Mouse (Mus musculus) neural tube, embryonic 15.5 days (tissue): Measurements from ENCODE around the gene Fgfrl1. TPM values are rescaled to one million over a fixed set of nuclear protein-coding genes. Genes with fewer than 3 reads are reported as not detected.

Experiments used
- ATAC-seq: fragments of 200-750 bp; cut with Nextera tagmentation; 2 replicates; pipeline ENCODE4 v1.8.0; 2017; ENCODE audit warnings: mild to moderate bottlenecking, moderate TSS enrichment, moderate library complexity; ENCODE audit not compliant: low FRiP score
- H3K27ac ChIP-seq: fragments of 300-500 bp; sonication (generic); replicated peaks from 2 replicates; pipeline ENCODE4 v1.5.1; 2015; ENCODE audit warnings: mild to moderate bottlenecking, inconsistent platforms
- H3K27me3 ChIP-seq: fragments of 300-500 bp; sonication (generic); replicated peaks from 2 replicates; pipeline ENCODE4 v1.6.1; 2015; ENCODE audit warnings: inconsistent platforms
- H3K36me3 ChIP-seq: fragments of 300-500 bp; sonication (generic); 2 replicates; pipeline ENCODE4 v1.6.1; 2015; ENCODE audit warnings: inconsistent platforms
- H3K4me1 ChIP-seq: fragments of 300-500 bp; sonication (generic); 2 replicates; pipeline ENCODE4 v1.6.1; 2015; ENCODE audit warnings: inconsistent platforms
- H3K4me2 ChIP-seq: fragments of 300-500 bp; sonication (generic); 2 replicates; pipeline ENCODE4 v1.6.1; 2015; ENCODE audit warnings: inconsistent platforms, mild to moderate bottlenecking, moderate library complexity
- H3K4me3 ChIP-seq: fragments of 300-500 bp; sonication (generic); replicated peaks from 2 replicates; pipeline ENCODE4 v1.5.1; 2015; ENCODE audit warnings: mild to moderate bottlenecking, inconsistent platforms
- H3K9ac ChIP-seq: fragments of 300-500 bp; sonication (generic); replicated peaks from 2 replicates; pipeline ENCODE4 v1.6.1; 2015; ENCODE audit warnings: mild to moderate bottlenecking, inconsistent platforms
- H3K9me3 ChIP-seq: fragments of 300-500 bp; sonication (generic); replicated peaks from 2 replicates; pipeline ENCODE4 v1.6.1; 2016; ENCODE audit warnings: inconsistent platforms
- WGBS: fragments of 180-500 bp; shearing (Covaris S2); methylation state at CpG from one replicate; pipeline ENCODE4 v1.1.7; 2015; ENCODE audit warnings: mixed read lengths; 5-methylcytosine and 5-hydroxymethylcytosine counted together
- polyA plus RNA-seq: library from polyadenylated mRNA; unstranded; fragments of >200 nt; fragmentation: Nextera tagmentation; extraction: Ambion mirVana; gene quantifications from 2 replicates; pipeline ENCODE4 v1.2.1, GENCODE M21; 2015

The Fgfrl1 gene
- polyA plus RNA-seq, 1 experiment from 2014 or later = 7.8 TPM

GRCm38 (mm10) chr5:108668977-108669936 lies 22.9 kb upstream of the Fgfrl1 start, which contains the start of gene Dgkq:
TSS of gene Dgkq (minus strand) at chr5:108669672.
- Histone ChIP-seq H3K9ac (peak within 1 kb of the TSS; percentile 53), H3K4me2 (peak within 1 kb of the TSS; percentile 71), H3K27me3 (no peaks in the 10 kb centered on the region), H3K36me3 (peaks cover 21% of the 10 kb centered on the region; the same call in 1 of the 2 replicates), H3K9me3 (no peaks in the 10 kb centered on the region), H3K27ac (peak within 1 kb of the TSS; percentile 87), H3K4me1 (peaks cover 25% of the 10 kb centered on the region), H3K4me3 (peak within 1 kb of the TSS; percentile 53)
- peak; percentile 83 for ATAC-seq
- 4% methylated on average over 43 of the region's 43 CpGs for WGBS

GRCm38 (mm10) chr5:108669986-108670385 lies 22.2 kb upstream of the Fgfrl1 start:
- Histone ChIP-seq H3K9ac (no peak overlapping the region), H3K27ac (peak overlapping the region; percentile 87; the same call in 1 of the 2 replicates), H3K27me3 (no peaks in the 10 kb centered on the region), H3K4me3 (no peak overlapping the region), H3K4me2 (peak overlapping the region; percentile 71), H3K9me3 (no peaks in the 10 kb centered on the region), H3K4me1 (peaks cover 25% of the 10 kb centered on the region), H3K36me3 (peaks cover 21% of the 10 kb centered on the region; the same call in 1 of the 2 replicates)
- 77% methylated on average over 9 of the region's 9 CpGs for WGBS
- no peak for ATAC-seq

DNA sequence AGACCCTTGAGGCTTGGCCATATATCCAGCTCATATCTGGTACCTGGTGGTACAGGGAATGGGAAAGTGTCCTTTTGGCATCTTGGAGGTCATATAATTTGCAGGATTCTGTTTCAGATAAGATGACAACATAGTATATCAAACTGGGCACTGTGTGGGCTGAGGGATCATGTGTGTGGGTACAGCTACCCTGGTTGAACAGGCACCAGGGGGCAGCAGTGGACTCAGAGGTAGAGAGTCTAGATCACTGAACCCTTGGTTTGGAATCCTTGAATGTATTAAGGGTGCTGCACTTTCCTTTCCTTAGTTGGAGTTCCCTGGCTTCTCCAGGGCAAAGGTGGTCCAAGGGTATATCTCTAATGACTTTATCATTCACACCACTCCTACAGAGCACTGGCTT lies 21.4 kb upstream of the Fgfrl1 start:
- Histone ChIP-seq H3K9me3 (no peaks in the 10 kb centered on the region), H3K27me3 (no peaks in the 10 kb centered on the region), H3K27ac (no peak overlapping the region), H3K36me3 (peaks cover 21% of the 10 kb centered on the region; the same call in 1 of the 2 replicates), H3K4me1 (peaks cover 25% of the 10 kb centered on the region), H3K4me2 (no peak overlapping the region), H3K9ac (no peak overlapping the region), H3K4me3 (no peak overlapping the region)
- ATAC-seq = no peak

DNA sequence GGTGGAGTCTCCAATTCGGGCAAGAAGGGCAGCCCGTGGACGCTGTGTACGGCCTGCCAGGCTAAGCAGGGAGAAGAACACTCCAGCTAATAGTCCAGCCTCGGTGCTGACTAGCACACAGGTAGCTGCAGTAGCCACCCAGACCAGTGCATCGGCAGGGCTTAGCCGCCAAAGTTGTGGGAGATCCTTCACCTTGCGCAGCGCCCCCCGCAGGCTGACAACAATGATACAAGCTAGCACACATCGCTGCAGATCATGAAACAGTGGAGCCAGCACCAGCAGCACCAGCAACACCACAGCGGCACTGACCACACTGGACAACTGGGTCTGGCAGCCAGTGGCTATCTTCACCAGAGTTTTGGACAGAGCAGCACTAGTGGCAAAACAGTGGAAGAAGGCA lies 20.4 kb upstream of the Fgfrl1 start:
- Histone ChIP-seq H3K4me2 (no peak overlapping the region), H3K36me3 (peaks cover 21% of the 10 kb centered on the region; the same call in 1 of the 2 replicates), H3K27ac (no peak overlapping the region), H3K4me3 (no peak overlapping the region), H3K9me3 (no peaks in the 10 kb centered on the region), H3K9ac (no peak overlapping the region), H3K27me3 (no peaks in the 10 kb centered on the region), H3K4me1 (peaks cover 27% of the 10 kb centered on the region)
- 96% methylated on average over 12 of the region's 12 CpGs for WGBS
- ATAC-seq = no peak

GRCm38 (mm10) chr5:108674624-108675023 lies 17.6 kb upstream of the Fgfrl1 start:
- 86% methylated on average over 2 of the region's 2 CpGs for WGBS
- Histone ChIP-seq H3K9ac (no peak overlapping the region), H3K36me3 (peaks cover 21% of the 10 kb centered on the region; the same call in 1 of the 2 replicates), H3K4me1 (peaks cover 26% of the 10 kb centered on the region), H3K9me3 (no peaks in the 10 kb centered on the region), H3K27me3 (no peaks in the 10 kb centered on the region), H3K27ac (no peak overlapping the region), H3K4me2 (no peak overlapping the region), H3K4me3 (no peak overlapping the region)
- ATAC-seq = no peak

DNA sequence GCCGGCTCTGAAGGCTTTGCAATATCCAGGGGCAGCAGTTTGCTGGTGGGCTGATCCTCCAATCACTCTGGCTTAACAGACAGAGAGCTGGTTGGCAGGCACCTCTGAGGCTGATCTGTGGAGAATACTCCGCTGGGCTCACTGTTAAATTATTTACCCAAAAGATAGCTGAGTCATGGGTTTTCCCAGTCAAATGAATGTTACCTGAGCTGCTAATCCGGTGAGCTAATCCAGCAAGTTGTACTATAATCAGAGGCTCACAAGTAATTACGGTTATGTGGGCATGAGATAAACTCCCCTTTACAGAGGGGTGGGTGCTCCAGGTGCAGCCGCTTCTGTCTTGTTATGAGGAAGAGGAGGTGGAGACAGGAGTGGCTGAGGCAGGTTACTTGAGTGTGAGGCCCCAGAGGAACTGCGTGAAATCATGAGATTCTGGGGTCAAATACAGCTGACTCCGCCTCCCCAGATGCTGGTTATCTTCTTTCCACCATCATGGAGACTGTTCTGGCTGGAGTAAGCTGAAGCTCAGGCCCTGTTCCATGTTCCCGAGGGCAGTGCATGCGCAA lies 16.8 kb upstream of the Fgfrl1 start, which contains the start of gene Slc26a1:
TSS of gene Slc26a1 (minus strand) at position 319 of the 566 bp plus-strand sequence.
- H3K9ac ChIP-seq = no peak within 1 kb of the TSS
- 83% methylated on average over 9 of the region's 9 CpGs for WGBS

GRCm38 (mm10) chr5:108676772-108677498 lies 15.2 kb upstream of the Fgfrl1 start:
- H3K4me3 ChIP-seq = peak overlapping the region; percentile 37
- peak; percentile 64 for ATAC-seq

More for the DNA sequence above, 16.8 kb upstream of the Fgfrl1 start, which contains the start of gene Slc26a1:
- no peak within 1 kb of the TSS for H3K4me2 ChIP-seq
- peaks cover 21% of the 10 kb centered on the region; the same call in 1 of the 2 replicates for H3K36me3 ChIP-seq
- no peak for ATAC-seq
- no peak within 1 kb of the TSS for H3K27ac ChIP-seq
- H3K27me3 ChIP-seq = no peaks in the 10 kb centered on the region
- H3K4me3 ChIP-seq = no peak within 1 kb of the TSS
- no peaks in the 10 kb centered on the region for H3K9me3 ChIP-seq
- peaks cover 19% of the 10 kb centered on the region for H3K4me1 ChIP-seq

GRCm38 (mm10) chr5:108677605-108678295 lies 14.4 kb upstream of the Fgfrl1 start:
- peaks cover 7% of the 10 kb centered on the region; the same call in 1 of the 2 replicates for H3K36me3 ChIP-seq
- no peaks in the 10 kb centered on the region for H3K9me3 ChIP-seq
- peak; percentile 90 for ATAC-seq
- WGBS = 3% methylated on average over 25 of the region's 25 CpGs
- no peaks in the 10 kb centered on the region for H3K27me3 ChIP-seq
- peak overlapping the region; percentile 48 for H3K9ac ChIP-seq
- H3K4me1 ChIP-seq = peaks cover 15% of the 10 kb centered on the region
- H3K27ac ChIP-seq = peak overlapping the region; percentile 90
- H3K4me3 ChIP-seq = peak overlapping the region; percentile 37
- H3K4me2 ChIP-seq = peak overlapping the region; percentile 69

More at GRCm38 (mm10) chr5:108676772-108677498, 15.2 kb upstream of the Fgfrl1 start:
- H3K4me1 ChIP-seq = peaks cover 15% of the 10 kb centered on the region
- 17% methylated on average over 5 of the region's 5 CpGs for WGBS
- peak overlapping the region; percentile 90 for H3K27ac ChIP-seq
- no peaks in the 10 kb centered on the region for H3K9me3 ChIP-seq
- peak overlapping the region; percentile 69 for H3K4me2 ChIP-seq
- peak overlapping the region; percentile 48 for H3K9ac ChIP-seq
- H3K27me3 ChIP-seq = no peaks in the 10 kb centered on the region
- H3K36me3 ChIP-seq = peaks cover 15% of the 10 kb centered on the region; the same call in 1 of the 2 replicates

DNA sequence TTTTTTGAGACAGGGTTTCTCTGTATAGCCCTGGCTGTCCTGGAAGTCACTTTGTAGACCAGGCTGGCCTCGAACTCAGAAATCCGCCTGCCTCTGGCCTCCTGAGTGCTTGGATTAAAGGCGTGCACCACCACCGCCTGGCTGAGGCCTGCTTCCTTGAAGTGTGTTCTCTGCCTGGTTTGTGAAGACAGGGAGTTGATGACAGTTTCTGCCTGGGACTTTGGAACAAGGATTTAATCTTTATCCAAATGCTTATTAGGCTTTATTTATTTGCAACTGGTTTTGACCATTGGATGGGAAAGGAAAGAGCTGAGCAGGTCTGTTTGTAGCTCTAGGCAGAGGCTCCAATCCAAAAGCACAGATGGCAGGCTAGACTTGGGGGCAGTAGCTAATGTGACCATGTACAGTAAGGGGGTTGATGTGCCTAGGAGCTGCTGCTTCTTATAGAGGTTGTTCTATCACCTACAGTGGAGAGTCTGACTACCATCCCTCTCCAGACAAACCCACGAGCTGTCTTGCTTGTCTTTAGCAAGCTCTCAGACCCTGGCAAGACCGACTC lies 13.8 kb upstream of the Fgfrl1 start:
- H3K4me2 ChIP-seq = no peak overlapping the region
- no peaks in the 10 kb centered on the region for H3K27me3 ChIP-seq
- H3K9ac ChIP-seq = no peak overlapping the region
- peaks cover 2% of the 10 kb centered on the region; the same call in 1 of the 2 replicates for H3K36me3 ChIP-seq
- no peaks in the 10 kb centered on the region for H3K9me3 ChIP-seq
- H3K27ac ChIP-seq = peak overlapping the region; percentile 90; the same call in 1 of the 2 replicates
- no peak overlapping the region for H3K4me3 ChIP-seq
- ATAC-seq = no peak
- 90% methylated on average over 6 of the region's 6 CpGs for WGBS
- H3K4me1 ChIP-seq = peaks cover 15% of the 10 kb centered on the region

DNA sequence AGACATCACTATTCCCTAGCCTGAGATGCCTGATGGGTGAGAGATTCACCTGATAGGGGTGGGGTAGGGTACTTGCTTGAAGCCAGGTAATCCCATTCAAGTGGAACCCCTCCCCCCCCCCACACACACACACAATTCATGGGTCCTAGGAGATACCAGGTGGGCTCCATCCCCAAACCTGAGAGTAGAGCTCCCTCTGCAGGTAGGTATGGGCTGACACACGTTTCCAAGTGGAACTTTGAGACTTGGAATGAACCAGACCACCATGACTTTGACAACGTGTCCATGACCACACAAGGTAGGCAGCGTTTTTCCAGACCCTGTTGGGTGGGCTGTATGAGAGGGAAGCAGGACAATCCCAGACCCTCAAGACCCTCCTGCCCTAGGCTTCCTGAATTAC lies 12.3 kb upstream of the Fgfrl1 start:
- Histone ChIP-seq H3K36me3 (no peaks in the 10 kb centered on the region), H3K27ac (no peak overlapping the region), H3K9ac (no peak overlapping the region), H3K9me3 (no peaks in the 10 kb centered on the region), H3K27me3 (no peaks in the 10 kb centered on the region), H3K4me2 (no peak overlapping the region), H3K4me1 (peaks cover 15% of the 10 kb centered on the region), H3K4me3 (no peak overlapping the region)
- WGBS = 60% methylated on average over 3 of the region's 3 CpGs
- no peak for ATAC-seq
